Mouse (Mus musculus): ENCODE data around the gene En1.

Gene En1

DNA sequence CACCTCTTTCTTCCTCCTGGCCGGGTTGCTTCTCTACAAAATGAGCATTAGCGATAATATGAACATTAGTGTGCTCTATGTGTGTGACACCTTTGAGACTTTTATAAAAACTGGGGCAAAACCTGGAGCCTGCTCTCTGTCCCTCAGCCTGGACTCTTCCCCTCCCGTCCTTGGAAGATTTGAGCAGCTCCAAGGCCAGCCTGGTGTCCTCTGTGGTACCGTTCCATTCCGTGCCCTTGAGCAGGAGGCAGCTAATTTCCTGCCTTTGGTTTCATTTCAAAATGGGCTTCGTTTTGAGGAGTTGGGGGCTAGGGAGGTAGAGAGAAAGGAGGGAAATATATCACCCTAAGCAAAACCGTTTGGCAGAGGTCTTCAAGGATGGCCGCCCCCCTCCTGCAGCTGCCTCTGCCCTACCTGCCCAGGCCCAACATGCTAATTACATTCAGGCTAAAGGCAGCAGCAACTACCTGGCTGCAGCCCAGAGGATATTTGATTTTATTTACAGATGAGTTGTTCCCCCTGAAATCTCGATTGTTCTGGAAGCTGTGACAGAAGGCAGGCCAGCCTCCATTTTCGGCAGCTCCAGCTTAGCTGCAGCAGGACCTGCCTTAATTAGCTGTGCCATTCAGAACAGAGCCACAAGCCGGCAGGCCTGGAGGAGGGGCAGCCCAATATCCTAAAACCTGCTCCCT, 24.9 kb downstream of the En1 start:
- no peak for DNase-seq (ENCODE audit: low read depth, low spot score)

- DNase-seq (ENCODE audit: low read depth, low spot score), result no peak
Measured at GRCm38 (mm10) chr1:120627622-120628001, 25.4 kb downstream of the En1 start.

DNA sequence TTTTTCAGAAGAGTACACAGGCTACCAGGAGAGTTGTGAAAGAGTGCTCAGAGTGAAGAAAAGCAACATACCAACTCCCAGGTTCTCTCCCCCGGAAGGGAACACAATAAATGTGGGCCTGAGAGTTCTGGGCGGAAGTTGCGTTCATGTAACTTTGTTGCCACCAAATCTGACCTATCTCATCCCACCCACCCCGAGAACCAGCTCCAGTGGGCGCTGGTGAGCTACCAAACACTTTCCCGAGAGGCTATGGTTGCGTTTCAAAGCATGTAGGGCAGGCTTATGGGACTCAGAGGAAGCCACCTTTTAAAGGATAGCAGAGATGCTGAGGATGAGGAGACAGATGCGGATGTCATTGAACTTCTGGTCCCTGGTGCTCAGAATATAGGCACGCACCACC, 26.6 kb downstream of the En1 start:
- DNase-seq (ENCODE audit: low read depth, low spot score), result no peak

DNA sequence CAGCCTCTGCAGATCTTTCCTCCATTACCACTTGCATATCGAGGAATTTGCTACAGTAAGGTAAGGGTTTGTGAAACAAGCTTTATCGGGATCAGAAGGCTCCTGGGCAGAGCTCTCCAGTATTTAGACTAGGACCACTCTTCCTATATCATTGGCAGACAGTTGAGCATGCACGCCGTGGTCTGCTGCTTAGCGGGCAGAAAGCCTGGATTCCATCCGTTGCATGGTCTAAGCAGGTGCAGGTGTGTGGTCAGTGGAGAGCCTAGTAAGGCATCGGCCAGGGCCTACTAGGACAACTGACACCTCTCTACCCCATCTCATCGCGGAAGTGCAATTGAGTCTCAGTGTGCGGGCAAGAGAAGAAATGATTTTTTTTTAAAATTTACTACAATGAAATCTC, 41.2 kb downstream of the En1 start:
- no peak for DNase-seq (ENCODE audit: low read depth, low spot score)

- DNase-seq (ENCODE audit: low read depth, low spot score), result no peak
Measured at GRCm38 (mm10) chr1:120643848-120644711, 41.9 kb downstream of the En1 start.

- no peak for DNase-seq (ENCODE audit: low read depth, low spot score)
Measured at GRCm38 (mm10) chr1:120644755-120645154, 42.5 kb downstream of the En1 start.

GRCm38 (mm10) chr1:120650068-120650467, 47.9 kb downstream of the En1 start:
- DNase-seq (ENCODE audit: low read depth, low spot score), result no peak

GRCm38 (mm10) chr1:120651997-120652396, 49.8 kb downstream of the En1 start:
- DNase-seq (ENCODE audit: low read depth, low spot score), result no peak

DNA sequence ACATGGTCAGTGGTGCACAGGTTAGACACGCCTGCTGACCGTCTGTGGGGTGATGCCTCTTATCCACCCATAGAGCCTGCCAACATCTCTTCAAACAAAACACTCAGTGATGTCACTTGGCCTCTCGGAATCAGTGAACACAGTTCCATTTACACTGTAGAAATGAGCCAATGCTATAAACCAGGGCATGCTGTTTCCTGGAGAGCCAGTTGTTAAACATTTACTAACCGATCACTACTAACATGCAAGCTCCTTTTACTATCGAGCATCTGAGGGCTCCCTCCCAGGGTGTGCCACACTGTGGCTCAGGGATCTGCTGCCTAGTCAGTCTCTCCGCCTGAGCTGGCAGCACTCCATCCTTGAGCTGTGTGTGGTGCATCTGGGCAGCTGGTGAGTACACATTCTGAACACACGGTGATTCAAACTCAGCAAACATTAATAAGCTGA, 52.8 kb downstream of the En1 start:
- DNase-seq (ENCODE audit: low read depth, low spot score), result peak; percentile 20
